Mouse (Mus musculus): ENCODE data around the gene 6030408B16Rik. TPM values are rescaled to one million over a fixed set of nuclear protein-coding genes. Genes with fewer than 3 reads are reported as not detected.

6030408B16Rik gene
- total RNA-seq, 2 experiments from 2014 or later, result 2.3 to 3.6 TPM

DNA sequence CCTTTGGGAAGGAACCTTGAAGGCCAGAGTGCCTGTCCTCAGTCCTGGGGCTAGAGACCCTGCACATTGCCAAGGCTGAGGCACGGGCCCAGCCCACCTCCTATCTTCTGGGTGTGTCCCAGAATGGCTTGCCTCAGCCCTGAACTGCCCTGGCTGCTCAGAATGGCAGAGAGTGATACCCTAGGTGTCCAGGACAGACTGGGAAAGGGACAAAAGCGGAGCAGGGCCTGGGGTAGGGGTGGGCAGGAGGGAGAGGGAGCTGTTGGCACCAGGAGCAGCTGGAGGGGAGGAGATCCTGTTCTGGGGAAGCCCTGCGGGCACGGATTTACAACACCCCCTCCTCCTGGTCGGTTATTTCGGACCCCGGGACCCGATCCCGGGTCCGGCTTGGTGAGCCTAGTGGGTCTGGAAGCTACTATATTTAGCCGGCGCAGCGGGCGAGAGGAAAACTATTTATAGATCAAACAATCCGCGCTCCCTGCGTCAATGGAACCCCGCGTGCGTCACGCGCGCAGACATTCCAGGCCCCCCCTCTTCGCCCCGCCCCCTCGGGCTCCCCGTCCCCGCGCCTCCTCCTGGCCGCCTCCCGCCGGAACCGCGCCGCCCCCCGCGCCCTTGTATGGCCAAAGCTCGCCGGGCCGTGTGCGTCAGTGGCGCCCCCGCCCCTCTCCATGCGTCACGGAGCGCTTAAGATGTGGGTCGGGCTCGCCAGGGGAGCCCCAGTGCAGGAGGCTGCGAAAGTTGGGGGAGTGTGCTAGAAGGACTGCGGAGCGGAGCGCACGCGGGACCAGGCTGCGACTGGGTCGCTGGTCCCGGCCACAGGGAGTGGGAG lies 26.7 kb upstream of the 6030408B16Rik start:
- intact Hi-C loops (cut with DNase I), result no loop called here
- DNase-seq, result peak; percentile 96 to 98

DNA sequence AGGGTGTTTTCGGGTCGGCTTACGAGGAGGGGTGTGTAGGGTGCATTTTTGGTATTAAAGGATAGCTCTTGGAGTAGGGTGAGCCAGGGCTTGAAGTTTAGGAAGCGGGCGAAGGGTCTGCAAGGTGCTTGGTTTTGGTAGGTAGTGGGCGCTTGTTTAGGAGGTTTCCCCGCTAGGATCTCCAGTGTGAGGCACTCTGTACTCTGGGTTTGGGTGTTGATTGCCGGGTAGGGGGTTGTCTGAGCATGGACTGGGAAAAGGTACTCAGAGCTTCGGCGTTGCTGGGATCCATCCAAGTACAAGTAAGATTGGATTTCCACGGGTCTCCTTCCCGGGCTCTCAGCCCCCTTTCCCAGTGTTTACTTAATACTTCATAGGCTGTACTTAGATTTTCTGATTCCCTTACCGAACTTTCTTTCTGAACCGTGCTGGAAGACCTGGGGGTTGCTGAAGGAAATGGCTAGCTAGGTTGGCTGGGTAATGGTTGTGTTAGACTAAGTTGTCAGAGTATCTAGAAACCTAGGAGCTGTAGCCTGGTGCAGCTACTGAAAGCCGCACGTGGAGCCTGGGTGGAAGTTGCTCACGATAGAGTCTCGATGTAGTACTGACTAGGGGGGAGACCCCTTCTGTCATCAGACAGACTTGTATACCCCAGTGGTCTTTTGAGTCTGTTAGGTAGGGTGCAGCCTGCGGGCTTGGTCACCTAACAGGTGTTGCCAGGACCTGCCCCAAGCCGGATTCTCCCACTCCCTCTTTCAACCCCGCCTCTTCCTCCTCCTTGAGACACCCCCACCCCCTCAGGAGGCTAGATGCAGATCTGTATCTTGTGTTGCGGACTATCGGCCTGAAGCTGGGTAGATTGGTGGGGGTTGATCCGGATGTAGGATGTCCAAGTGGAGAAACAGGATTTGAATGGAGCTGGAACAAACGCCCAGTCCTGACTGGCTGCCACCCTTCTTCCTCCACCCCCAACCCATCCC lies 25.7 kb upstream of the 6030408B16Rik start:
- DNase-seq, result peak; percentile 37 to 45
- intact Hi-C loops (cut with DNase I), result loop anchor here (1.0 kb wide), 1 partner anchor 16 kb away; no protein-coding TSS in a partner anchor

DNA sequence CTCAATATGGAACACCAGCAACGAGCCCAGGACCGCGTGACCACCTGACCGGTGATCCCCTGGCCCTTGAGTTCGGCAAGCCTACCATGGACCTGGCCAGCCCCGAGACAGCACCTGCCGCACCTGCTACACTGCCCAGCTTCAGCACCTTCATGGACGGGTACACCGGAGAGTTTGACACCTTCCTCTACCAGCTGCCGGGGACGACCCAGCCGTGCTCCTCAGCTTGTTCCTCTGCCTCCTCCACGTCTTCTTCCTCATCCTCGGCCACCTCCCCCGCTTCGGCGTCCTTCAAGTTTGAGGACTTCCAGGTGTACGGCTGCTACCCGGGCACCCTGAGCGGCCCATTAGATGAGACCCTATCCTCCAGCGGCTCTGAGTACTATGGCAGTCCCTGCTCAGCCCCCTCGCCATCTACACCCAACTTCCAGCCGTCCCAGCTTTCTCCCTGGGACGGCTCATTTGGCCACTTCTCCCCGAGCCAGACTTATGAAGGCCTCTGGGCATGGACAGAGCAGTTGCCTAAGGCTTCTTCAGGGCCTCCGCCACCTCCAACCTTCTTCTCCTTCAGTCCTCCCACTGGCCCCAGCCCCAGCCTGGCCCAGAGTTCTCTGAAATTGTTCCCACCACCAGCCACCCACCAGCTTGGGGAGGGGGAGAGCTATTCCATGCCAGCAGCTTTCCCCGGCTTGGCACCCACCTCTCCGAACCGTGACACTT lies 22.8 kb upstream of the 6030408B16Rik start:
- no peak for DNase-seq
- intact Hi-C loops (cut with DNase I), result no loop called here

- DNase-seq, result no peak
- intact Hi-C loops (cut with DNase I), result no loop called here
Observed at GRCm38 (mm10) chr15:101271107-101271506, 21.9 kb upstream of the 6030408B16Rik start.

GRCm38 (mm10) chr15:101271513-101271912 lies 21.5 kb upstream of the 6030408B16Rik start:
- no peak for DNase-seq
- intact Hi-C loops (cut with DNase I), result no loop called here

GRCm38 (mm10) chr15:101274380-101274779 lies 18.6 kb upstream of the 6030408B16Rik start:
- no peak for DNase-seq
- intact Hi-C loops (cut with DNase I), result no loop called here

DNA sequence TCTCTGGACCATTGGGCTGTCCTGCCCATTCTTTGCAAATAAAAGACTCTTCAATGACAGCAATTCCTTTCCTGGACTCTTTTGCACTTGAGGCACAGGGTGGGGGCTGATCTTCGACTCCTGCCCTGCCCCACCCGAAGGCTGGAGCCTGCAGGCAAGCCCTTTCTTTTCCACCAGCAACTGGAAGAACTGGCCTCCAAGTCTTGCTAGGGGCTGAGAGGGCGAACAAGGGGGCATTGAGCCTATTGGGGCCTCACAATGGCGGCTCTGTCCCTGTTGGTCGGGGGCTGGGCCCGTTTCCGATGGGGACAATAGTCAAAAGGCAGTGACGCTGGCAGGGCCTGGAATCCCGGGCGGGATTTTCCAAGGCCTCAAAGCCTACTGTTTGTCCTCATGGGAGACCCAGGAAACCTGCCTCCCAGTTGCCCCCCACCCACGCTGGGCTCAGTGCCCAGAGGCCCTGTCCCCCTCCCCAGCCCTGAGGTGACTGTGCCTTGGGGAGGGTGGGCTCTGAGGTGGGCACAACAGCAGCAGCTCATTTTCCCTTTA lies 15.6 kb upstream of the 6030408B16Rik start:
- intact Hi-C loops (cut with DNase I), result no loop called here
- no peak for DNase-seq

- DNase-seq, result no peak
- intact Hi-C loops (cut with DNase I), result no loop called here
Observed at GRCm38 (mm10) chr15:101278589-101278988, 14.4 kb upstream of the 6030408B16Rik start.

DNA sequence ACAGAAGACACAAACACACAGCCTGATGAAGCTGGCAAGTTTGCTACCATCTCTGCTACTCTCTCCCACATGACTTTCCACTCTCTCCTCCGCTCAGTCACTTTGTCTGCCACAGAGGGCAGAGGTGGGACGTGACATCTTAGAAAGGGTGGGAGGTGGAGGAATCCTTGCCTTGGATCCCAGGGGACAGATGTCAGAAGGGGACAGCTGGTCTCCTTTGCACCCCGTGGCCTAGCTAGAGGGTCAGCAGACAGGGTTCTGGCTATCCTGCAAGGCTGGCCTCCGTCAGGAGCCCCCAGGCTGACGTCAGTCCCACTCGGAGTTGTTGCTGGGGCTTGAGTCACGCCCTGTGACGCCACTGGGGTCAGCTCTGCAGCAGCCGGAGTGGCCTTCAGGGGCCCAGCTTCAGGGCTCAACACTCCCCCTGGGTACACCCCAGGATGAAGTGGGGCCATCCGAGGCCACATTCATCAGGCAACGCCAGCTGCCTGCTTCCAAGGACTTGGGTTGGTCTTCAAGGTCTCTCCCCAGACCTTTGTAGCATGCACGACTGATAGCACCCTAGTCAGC lies 13.5 kb upstream of the 6030408B16Rik start:
- intact Hi-C loops (cut with DNase I), result no loop called here
- DNase-seq, result no peak

GRCm38 (mm10) chr15:101282471-101282870 lies 10.5 kb upstream of the 6030408B16Rik start:
- no peak for DNase-seq
- intact Hi-C loops (cut with DNase I), result no loop called here

GRCm38 (mm10) chr15:101283183-101283910 lies 9.7 kb upstream of the 6030408B16Rik start:
- intact Hi-C loops (cut with DNase I), result loop anchor here (1.0 kb wide), 3 partner anchors 16 to 62 kb away; no protein-coding TSS in a partner anchor
- DNase-seq, result peak; percentile 78 to 81

DNA sequence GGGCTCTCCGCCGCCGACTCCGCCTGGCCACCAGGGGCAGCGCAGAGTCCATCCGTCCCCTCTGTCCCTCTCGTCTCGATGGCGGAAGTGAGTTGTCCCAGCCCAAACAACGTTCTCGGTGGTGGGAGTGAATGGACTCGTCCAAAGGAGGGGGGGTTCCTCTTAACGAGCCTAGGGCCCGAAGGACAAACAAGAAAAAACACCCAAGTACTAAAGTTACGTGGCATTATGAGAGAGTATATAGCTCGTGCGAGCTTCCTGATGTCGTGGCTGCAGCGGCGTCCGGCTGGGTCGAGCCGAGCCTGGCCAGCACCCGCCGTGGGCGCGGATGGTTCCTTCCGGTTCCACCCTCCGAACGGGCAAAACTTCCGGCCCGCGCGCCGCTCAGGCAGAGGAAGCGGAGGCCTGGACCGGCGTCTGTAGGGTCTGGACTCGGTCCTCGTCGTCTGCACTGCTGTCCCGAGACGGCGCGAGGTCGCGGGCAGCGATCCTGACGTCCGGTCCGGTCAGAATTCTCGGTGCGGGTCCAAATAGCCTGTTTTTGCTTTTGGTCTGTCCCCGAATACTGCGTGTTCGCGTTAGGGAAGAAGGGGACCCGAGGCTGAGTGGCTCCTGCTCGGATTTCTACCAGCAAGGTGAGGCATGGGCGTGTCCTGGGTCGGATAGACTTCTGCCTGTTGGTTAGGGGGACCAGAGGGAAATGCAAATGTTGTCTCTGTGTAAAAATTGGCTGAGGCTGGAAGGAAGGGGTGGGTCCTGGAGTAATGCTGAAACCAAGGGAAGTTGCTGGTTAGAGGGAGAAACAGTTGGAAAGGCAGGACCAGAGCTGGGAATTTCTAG lies 8.9 kb upstream of the 6030408B16Rik start, which contains the start of gene Atg101:
Atg101 (plus strand) TSS at position 362 of the 840 bp plus-strand sequence.
- intact Hi-C loops (cut with DNase I), result loop anchor here (1.0 kb wide), 4 partner anchors 17 to 63 kb away; no protein-coding TSS in a partner anchor
- DNase-seq, result peak; percentile 93 to 94

GRCm38 (mm10) chr15:101286129-101286770 lies 6.8 kb upstream of the 6030408B16Rik start:
- peak in 1 of 2 experiments; percentile 52 for DNase-seq
- intact Hi-C loops (cut with DNase I), result no loop called here

DNA sequence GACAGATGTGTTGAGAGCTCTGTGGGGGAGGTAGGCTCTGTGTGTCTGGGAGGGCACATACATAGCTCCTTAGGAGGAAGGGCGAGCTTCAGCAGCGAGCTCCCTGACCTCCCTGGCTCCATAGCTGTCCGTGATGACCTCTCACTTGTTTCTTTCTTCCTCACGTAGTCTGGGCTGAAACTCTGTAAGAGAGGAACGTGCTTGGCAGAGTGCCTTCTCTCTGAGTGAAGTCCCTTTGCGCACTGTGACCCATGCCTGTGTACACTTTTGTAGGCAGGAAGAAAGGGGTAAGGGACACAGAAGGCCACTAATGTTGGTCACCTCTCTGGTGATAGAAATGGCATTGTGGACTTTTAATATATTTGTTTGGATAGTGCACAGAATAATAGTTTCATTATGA lies 5.7 kb upstream of the 6030408B16Rik start:
- intact Hi-C loops (cut with DNase I), result no loop called here
- DNase-seq, result no peak

DNA sequence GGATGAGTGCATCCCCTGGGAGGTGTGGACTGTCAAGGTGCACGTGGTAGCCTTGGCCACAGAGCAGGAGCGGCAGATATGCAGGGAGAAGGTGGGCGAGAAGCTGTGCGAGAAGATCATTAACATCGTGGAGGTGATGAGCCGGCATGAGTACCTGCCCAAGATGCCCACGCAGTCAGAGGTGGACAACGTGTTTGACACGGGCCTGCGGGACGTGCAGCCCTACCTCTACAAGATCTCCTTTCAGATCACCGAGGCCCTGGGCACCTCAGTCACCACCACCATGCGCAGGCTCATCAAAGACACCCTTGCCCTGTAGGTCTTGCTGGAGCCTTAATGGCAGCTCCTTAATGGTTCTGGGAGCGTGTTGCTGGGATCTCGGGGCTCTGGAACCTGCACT lies 2.7 kb upstream of the 6030408B16Rik start:
- intact Hi-C loops (cut with DNase I), result no loop called here
- DNase-seq, result no peak

GRCm38 (mm10) chr15:101292012-101292411 lies 1.0 kb upstream of the 6030408B16Rik start:
- DNase-seq, result peak in 1 of 2 experiments; percentile 56
- intact Hi-C loops (cut with DNase I), result no loop called here

DNA sequence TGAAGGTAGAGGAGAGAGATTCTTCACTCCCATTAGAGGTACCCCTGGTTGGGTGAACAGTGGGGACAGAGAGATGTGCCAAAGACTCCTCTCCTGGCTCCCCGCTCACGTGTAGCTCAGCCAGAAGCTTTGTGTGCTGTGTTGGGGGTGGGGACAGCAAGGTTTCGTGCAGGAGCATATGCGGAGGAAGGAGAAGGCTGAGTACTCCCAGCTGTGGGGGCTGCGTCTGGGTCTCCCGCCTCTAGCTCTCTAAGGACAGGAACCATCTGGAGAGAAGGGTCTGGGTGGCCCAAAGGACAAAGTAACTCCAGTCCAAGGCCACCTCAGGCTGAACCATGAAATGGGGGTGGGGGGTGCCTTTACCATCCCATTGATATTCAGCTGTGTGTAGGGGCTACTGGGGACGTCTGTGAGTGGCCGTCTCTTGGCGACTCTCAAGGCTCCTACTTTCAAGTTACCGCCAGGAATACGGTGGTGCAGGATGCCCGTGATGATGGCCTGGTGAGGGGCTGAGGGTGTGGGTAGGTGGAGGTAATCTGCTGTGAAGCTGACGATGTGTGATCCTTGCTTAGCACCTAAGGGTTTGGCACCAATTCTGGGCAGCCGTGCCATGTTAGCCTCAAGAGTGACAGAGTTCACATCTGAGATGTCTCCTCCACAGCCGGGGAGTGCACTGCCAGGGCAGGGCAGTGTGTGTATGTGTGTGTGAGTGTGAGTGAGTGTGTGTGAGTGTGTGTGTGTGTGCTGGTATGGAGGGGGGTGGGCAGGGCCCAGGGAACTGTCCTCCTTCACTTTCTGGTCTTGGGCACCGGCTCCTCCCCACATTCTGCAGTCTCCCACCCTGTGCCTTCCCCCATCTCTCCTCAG lies 1.2 kb downstream of the 6030408B16Rik start:
- intact Hi-C loops (cut with DNase I), result no loop called here
- DNase-seq, result peak in 1 of 2 experiments; percentile 57
